Mouse (Mus musculus) bone marrow, adult 2 months (tissue): ENCODE data around the gene Slc4a8.

Source experiments
- CTCF ChIP-seq: fragments of 200-500 bp; IDR thresholded peaks from 2 replicates; pipeline ENCODE4 v1.5.1; 2011; ENCODE audit warnings: low read length, control low read depth; ENCODE audit not compliant: control insufficient read depth, insufficient read depth
- POLR2A ChIP-seq: fragments of 200-500 bp; IDR thresholded peaks from 2 replicates; pipeline ENCODE4 v1.6.1; 2011; ENCODE audit warnings: low read depth, mild to moderate bottlenecking, control low read depth, low read length, borderline replicate concordance; ENCODE audit not compliant: control insufficient read depth

- TF ChIP-seq POLR2A = no peak
- no peak for TF ChIP-seq CTCF
Measured at GRCm38 (mm10) chr15:100766826-100767225, 5.3 kb downstream of the Slc4a8 start.
